Mouse (Mus musculus): Measurements from ENCODE around the gene Zfp874a. TPM values are rescaled to one million over a fixed set of nuclear protein-coding genes. Genes with fewer than 3 reads are reported as not detected.

Gene Zfp874a
- polyA plus RNA-seq, 1 experiment from 2014 or later, result 7.3 TPM

Other genes with a start within 250 kb of the Zfp874a start
- 4.7 and 6.0 TPM in 2 replicates for gene Zfp458, start 173.2 kb downstream of the Zfp874a start, polyA plus RNA-seq (2015; fragmentation: Nextera tagmentation; extraction: Ambion mirVana)
- gene Zfp457, start 145.1 kb downstream of the Zfp874a start, polyA plus RNA-seq (2015; fragmentation: Nextera tagmentation; extraction: Ambion mirVana), result 1.1 and 1.3 TPM in 2 replicates
- gene Zfp595, start 119.1 kb downstream of the Zfp874a start, polyA plus RNA-seq (2015; fragmentation: Nextera tagmentation; extraction: Ambion mirVana), result 1.7 and 1.9 TPM in 2 replicates
- 0.35 TPM in 1 of 2 replicates, not detected in the other for gene Gm28044, start 91.1 kb downstream of the Zfp874a start, polyA plus RNA-seq (2015; fragmentation: Nextera tagmentation; extraction: Ambion mirVana)
- 0.42 and 0.58 TPM in 2 replicates for gene Zfp953, start 91.0 kb downstream of the Zfp874a start, polyA plus RNA-seq (2015; fragmentation: Nextera tagmentation; extraction: Ambion mirVana)
- gene Gm28041, start 75.9 kb downstream of the Zfp874a start, polyA plus RNA-seq (2015; fragmentation: Nextera tagmentation; extraction: Ambion mirVana), result 0.25 TPM in 1 of 2 replicates, not detected in the other
- 0.60 and 1.1 TPM in 2 replicates for gene Zfp456, start 75.8 kb downstream of the Zfp874a start, polyA plus RNA-seq (2015; fragmentation: Nextera tagmentation; extraction: Ambion mirVana)
- gene Zfp429, start 51.8 kb downstream of the Zfp874a start, polyA plus RNA-seq (2015; fragmentation: Nextera tagmentation; extraction: Ambion mirVana), result 4.0 and 4.5 TPM in 2 replicates
- gene Zfp459, start 30.2 kb downstream of the Zfp874a start, polyA plus RNA-seq (2015; fragmentation: Nextera tagmentation; extraction: Ambion mirVana), result 0.68 and 1.5 TPM in 2 replicates
- 2.5 and 2.8 TPM in 2 replicates for gene Zfp874b, start 32.6 kb upstream of the Zfp874a start, polyA plus RNA-seq (2015; fragmentation: Nextera tagmentation; extraction: Ambion mirVana)
- gene Zfp58, start 48.9 kb upstream of the Zfp874a start, polyA plus RNA-seq (2015; fragmentation: Nextera tagmentation; extraction: Ambion mirVana), result 10.0 and 11.6 TPM in 2 replicates
- gene Gm26965, start 74.5 kb upstream of the Zfp874a start, polyA plus RNA-seq (2015; fragmentation: Nextera tagmentation; extraction: Ambion mirVana), result not detected in 2 replicates
- gene Zfp87, start 74.6 kb upstream of the Zfp874a start, polyA plus RNA-seq (2015; fragmentation: Nextera tagmentation; extraction: Ambion mirVana), result 32.2 and 37.2 TPM in 2 replicates
- 13.1 and 13.4 TPM in 2 replicates for gene Zfp748, start 102.2 kb upstream of the Zfp874a start, polyA plus RNA-seq (2015; fragmentation: Nextera tagmentation; extraction: Ambion mirVana)
- 4.6 TPM in 2 replicates for gene Zfp729b, start 158.1 kb upstream of the Zfp874a start, polyA plus RNA-seq (2015; fragmentation: Nextera tagmentation; extraction: Ambion mirVana)
- 0.16 and 0.31 TPM in 2 replicates for gene Gm49345, start 186.1 kb upstream of the Zfp874a start, polyA plus RNA-seq (2015; fragmentation: Nextera tagmentation; extraction: Ambion mirVana)
- gene Zfp729a, start 186.2 kb upstream of the Zfp874a start, polyA plus RNA-seq (2015; fragmentation: Nextera tagmentation; extraction: Ambion mirVana), result 2.9 and 3.1 TPM in 2 replicates
- 13.6 and 15.9 TPM in 2 replicates for gene Zfp738, start 235.4 kb upstream of the Zfp874a start, polyA plus RNA-seq (2015; fragmentation: Nextera tagmentation; extraction: Ambion mirVana)

Data from hindbrain, embryonic 15.5 days (tissue).